ENCODE assay signal across 8 mouse cellular contexts in genomic region chr5:147958552-147958951, GRCm38 (mm10). TPM values are rescaled to one million over a fixed set of nuclear protein-coding genes. Genes with fewer than 3 reads are reported as not detected.
DNase-seq lines count a peak whose midpoint lies in the region; ATAC-seq and TF ChIP-seq lines count a peak whose summit lies in the region.

No protein-coding gene starts in this region.

- H3K4me2 ChIP-seq in heart, embryonic 15.5 days = peak overlapping the region; percentile 97
- peak overlapping the region; percentile 97; the same call in 1 of the 2 replicates for H3K4me2 ChIP-seq in stomach, embryonic 14.5 days (replicated peaks; ENCODE audit: low read depth, low read length)
- no peak overlapping the region for H3K4me2 ChIP-seq in stomach, postnatal 0 days (replicated peaks; ENCODE audit: low read depth)
- peak overlapping the region; percentile 75 for H3K4me2 ChIP-seq in hindbrain, embryonic 14.5 days (replicated peaks)

- H3K4me3 ChIP-seq in heart, embryonic 15.5 days = peak overlapping the region; percentile 60
- no peak overlapping the region for H3K4me3 ChIP-seq in stomach, embryonic 14.5 days (ENCODE audit: low read depth, low read length)
- no peak overlapping the region for H3K4me3 ChIP-seq in stomach, postnatal 0 days (ENCODE audit: low read depth, low read length)
- peak overlapping the region; percentile 73 for H3K4me3 ChIP-seq in hindbrain, embryonic 14.5 days (replicated peaks; ENCODE audit: low read length)

- WGBS in heart, embryonic 15.5 days = 40% methylated on average over 13 of the region's 13 CpGs
- 37% methylated on average over 13 of the region's 13 CpGs for WGBS in stomach, embryonic 14.5 days
- 35% methylated on average over 13 of the region's 13 CpGs for WGBS in stomach, postnatal 0 days
- WGBS in hindbrain, embryonic 14.5 days = 35% methylated on average over 13 of the region's 13 CpGs

- no peak for TF ChIP-seq CTCF in stomach, postnatal 0 days (IDR thresholded peaks at IDR 0.05; ENCODE audit: low read depth)

- no peak for TF ChIP-seq EP300 in stomach, postnatal 0 days (optimal IDR thresholded peaks at IDR 0.05)

- H3K36me3 ChIP-seq in heart, embryonic 15.5 days = no peaks in the 10 kb centered on the region
- H3K36me3 ChIP-seq in stomach, embryonic 14.5 days (ENCODE audit: control insufficient read depth, insufficient read depth, low read length) = no peaks in the 10 kb centered on the region
- no peaks in the 10 kb centered on the region for H3K36me3 ChIP-seq in stomach, postnatal 0 days (ENCODE audit: control insufficient read depth, insufficient read depth, low read length)
- H3K36me3 ChIP-seq in hindbrain, embryonic 14.5 days (replicated peaks; ENCODE audit: control insufficient read depth, insufficient read depth) = no peaks in the 10 kb centered on the region

- no peaks in the 10 kb centered on the region for H3K9me3 ChIP-seq in heart, embryonic 15.5 days (replicated peaks)
- no peaks in the 10 kb centered on the region for H3K9me3 ChIP-seq in stomach, embryonic 14.5 days (ENCODE audit: control insufficient read depth, low read depth, low read length)
- H3K9me3 ChIP-seq in stomach, postnatal 0 days (ENCODE audit: control insufficient read depth, low read length) = no peaks in the 10 kb centered on the region
- no peaks in the 10 kb centered on the region for H3K9me3 ChIP-seq in hindbrain, embryonic 14.5 days (ENCODE audit: control insufficient read depth, low read length)

- no peak for DNase-seq in heart, postnatal 4 days
- DNase-seq in stomach, postnatal 0 days (ENCODE audit: low spot score) = no peak
- no peak for DNase-seq in hindbrain, embryonic 14.5 days (ENCODE audit: low spot score)
- no peak for DNase-seq in spleen, postnatal 10 days (ENCODE audit: low spot score in 2 of 2)
- no peak for DNase-seq in gastrocnemius, adult 18-20 months (ENCODE audit: low spot score)
- DNase-seq in right cerebral cortex, postnatal 36 days (ENCODE audit: low spot score in 2 of 2) = no peak

- H3K27ac ChIP-seq in heart, embryonic 15.5 days = no peak overlapping the region
- no peak overlapping the region for H3K27ac ChIP-seq in stomach, embryonic 14.5 days (ENCODE audit: low read length)
- no peak overlapping the region for H3K27ac ChIP-seq in stomach, postnatal 0 days (replicated peaks)
- peak overlapping the region; percentile 83; the same call in 1 of the 2 replicates for H3K27ac ChIP-seq in hindbrain, embryonic 14.5 days

- no peak for ATAC-seq in heart, embryonic 15.5 days (replicated peaks; ENCODE audit: insufficient number of reproducible peaks, insufficient read depth, low FRiP score, low read depth)
- no peak for ATAC-seq in stomach, embryonic 14.5 days (ENCODE audit: insufficient number of reproducible peaks, insufficient read depth, low FRiP score, low read depth)
- no peak for ATAC-seq in stomach, postnatal 0 days (ENCODE audit: low FRiP score, low TSS enrichment)
- no peak for ATAC-seq in hindbrain, embryonic 14.5 days (ENCODE audit: low FRiP score)

- peaks cover 24% of the 10 kb centered on the region for H3K4me1 ChIP-seq in heart, embryonic 15.5 days (replicated peaks)
- peaks cover 3% of the 10 kb centered on the region; the same call in 1 of the 2 replicates for H3K4me1 ChIP-seq in stomach, embryonic 14.5 days (ENCODE audit: control insufficient read depth, insufficient read depth, low read length)
- H3K4me1 ChIP-seq in stomach, postnatal 0 days (replicated peaks; ENCODE audit: control insufficient read depth, insufficient read depth) = peaks cover 3% of the 10 kb centered on the region; the same call in 1 of the 2 replicates
- peaks cover 4% of the 10 kb centered on the region; the same call in 1 of the 2 replicates for H3K4me1 ChIP-seq in hindbrain, embryonic 14.5 days (replicated peaks; ENCODE audit: control insufficient read depth, insufficient read depth, low read length)

- peaks cover 17% of the 10 kb centered on the region for H3K27me3 ChIP-seq in heart, embryonic 15.5 days
- no peaks in the 10 kb centered on the region for H3K27me3 ChIP-seq in stomach, embryonic 14.5 days (ENCODE audit: control insufficient read depth, insufficient read depth, low read length)
- H3K27me3 ChIP-seq in stomach, postnatal 0 days (ENCODE audit: control insufficient read depth, insufficient read depth, low read length) = no peaks in the 10 kb centered on the region; the same call in 1 of the 2 replicates
- H3K27me3 ChIP-seq in hindbrain, embryonic 14.5 days (ENCODE audit: control insufficient read depth, insufficient read depth, low read length) = 0 out of 2 replicates have a peak, but pooled peaks cover 3% of the 10 kb centered on the region

- H3K9ac ChIP-seq in heart, embryonic 15.5 days = no peak overlapping the region
- no peak overlapping the region for H3K9ac ChIP-seq in stomach, embryonic 14.5 days (replicated peaks; ENCODE audit: low read depth, low read length)
- no peak overlapping the region for H3K9ac ChIP-seq in stomach, postnatal 0 days (ENCODE audit: low read length)
- peak overlapping the region; percentile 78; the same call in 1 of the 2 replicates for H3K9ac ChIP-seq in hindbrain, embryonic 14.5 days

RNA-seq across cellular contexts. Expression of gene Mtus2, which starts 1.4 kb away (rescaled TPM):
- polyA plus RNA-seq in heart, embryonic 15.5 days (2015; fragmentation: Nextera tagmentation; extraction: Ambion mirVana) = 102 and 121 TPM in 2 replicates
- 100 to 1,000 TPM; 116 to 127 TPM for total RNA-seq in heart, postnatal 4 days (2021)
- polyA plus RNA-seq in stomach, embryonic 14.5 days (2014; fragmentation: Nextera tagmentation; extraction: Ambion mirVana) = 18.1 and 19.2 TPM in 2 replicates
- 8.3 and 12.3 TPM in 2 replicates for polyA plus RNA-seq in stomach, postnatal 0 days (2015; fragmentation: Nextera tagmentation; extraction: Ambion mirVana)
- 42.0 and 49.4 TPM in 2 replicates for polyA plus RNA-seq in hindbrain, embryonic 14.5 days (2014; fragmentation: Nextera tagmentation; extraction: Ambion mirVana)
- under 1 TPM in 1 of 2 experiments, not detected in 1; 0.09 TPM for total RNA-seq in gastrocnemius, adult 18-20 months (2021)

Comparison
In these comparisons a context has a peak if more than half of its experiments do, and no peak if none do; other contexts are left out.
1. H3K4me3 ChIP-seq: peak in heart, embryonic 15.5 days (single experiment) and hindbrain, embryonic 14.5 days (single experiment); none in stomach, embryonic 14.5 days (single experiment) and stomach, postnatal 0 days (single experiment).